Mouse (Mus musculus): ENCODE measurements at regions not wholly inside any gene's neighbourhood (a gene's known extent, or its start where the extent isn't known, plus 50 kb on each side); places are given as distances from the start of the nearest gene placed in this dataset.
A peak's percentile ranks its signal among the peaks of the same experiment; 100 is the strongest.

- no peak for DNase-seq (ENCODE audit: low spot score in 2 of 2)
Measured at GRCm38 (mm10) chr19:28111263-28112180, 100.6 kb upstream of the Rfx3 start.

GRCm38 (mm10) chr19:28095620-28096019 is 84.7 kb upstream of the Rfx3 start:
- DNase-seq (ENCODE audit: low spot score in 2 of 2): no peak

GRCm38 (mm10) chr19:28092252-28092651 is 81.3 kb upstream of the Rfx3 start:
- no peak for DNase-seq (ENCODE audit: low spot score in 2 of 2)

- peak; percentile 9 to 11 for DNase-seq (ENCODE audit: low spot score in 2 of 2)
Measured at GRCm38 (mm10) chr19:28087607-28088546, 76.9 kb upstream of the Rfx3 start.

GRCm38 (mm10) chr19:28070386-28070785 is 59.4 kb upstream of the Rfx3 start:
- DNase-seq (ENCODE audit: low spot score in 2 of 2): no peak

Measured in frontal cortex, postnatal 25 days (tissue).